Comparison of ENCODE assay signal across 9 mouse cellular contexts in genomic region chr1:153748549-153748948, GRCm38 (mm10). TPM values are rescaled to one million over a fixed set of nuclear protein-coding genes. Genes with fewer than 3 reads are reported as not detected.
DNase-seq lines count a peak whose midpoint lies in the region; ATAC-seq and TF ChIP-seq lines count a peak whose summit lies in the region.
"Had no signal": no experiment of that assay in that cellular context is flagged by ENCODE, and none has a peak within 500 bp of the region (broad histone marks: within the 10 kb centered on the region; RNA-seq: fewer than 3 reads in every experiment).

No protein-coding gene starts in this region.

- H3K4me3 ChIP-seq in erythroblast, embryonic 14.5 days (replicated peaks): peak overlapping the region; percentile 65
- no peak overlapping the region for H3K4me3 ChIP-seq in intestine, embryonic 15.5 days (replicated peaks)
- peak overlapping the region; percentile 50 for H3K4me3 ChIP-seq in liver, postnatal 0 days (ENCODE audit: low read depth, low read length)
- peak overlapping the region; percentile 50; the same call in 1 of the 2 replicates for H3K4me3 ChIP-seq in neural tube, embryonic 13.5 days

- no peak overlapping the region for H3K9ac ChIP-seq in intestine, embryonic 15.5 days
- H3K9ac ChIP-seq in liver, postnatal 0 days (replicated peaks): peak overlapping the region; percentile 74
- no peak overlapping the region for H3K9ac ChIP-seq in neural tube, embryonic 13.5 days

- peak overlapping the region; percentile 64; the same call in 1 of the 2 replicates for H3K4me2 ChIP-seq in intestine, embryonic 15.5 days (replicated peaks)
- H3K4me2 ChIP-seq in liver, postnatal 0 days (ENCODE audit: low read depth, low read length): peak overlapping the region; percentile 82
- peak overlapping the region; percentile 67 for H3K4me2 ChIP-seq in neural tube, embryonic 13.5 days

- peaks cover 58% of the 10 kb centered on the region for H3K4me1 ChIP-seq in erythroblast, embryonic 14.5 days (ENCODE audit: control insufficient read depth)
- H3K4me1 ChIP-seq in intestine, embryonic 15.5 days (replicated peaks): peaks cover 23% of the 10 kb centered on the region; the same call in 1 of the 2 replicates
- H3K4me1 ChIP-seq in liver, postnatal 0 days (ENCODE audit: insufficient read depth): peaks cover 24% of the 10 kb centered on the region
- H3K4me1 ChIP-seq in neural tube, embryonic 13.5 days (replicated peaks): peaks cover 85% of the 10 kb centered on the region

- H3K27ac ChIP-seq in intestine, embryonic 15.5 days: peak overlapping the region; percentile 5; the same call in 1 of the 2 replicates
- H3K27ac ChIP-seq in liver, postnatal 0 days (ENCODE audit: low read depth): peak overlapping the region; percentile 91
- peak overlapping the region; percentile 92 for H3K27ac ChIP-seq in neural tube, embryonic 13.5 days (replicated peaks)

- H3K9me3 ChIP-seq in erythroblast, embryonic 14.5 days (ENCODE audit: control insufficient read depth, low read length): no peaks in the 10 kb centered on the region
- H3K9me3 ChIP-seq in intestine, embryonic 15.5 days: no peaks in the 10 kb centered on the region
- H3K9me3 ChIP-seq in liver, postnatal 0 days (ENCODE audit: low read length): no peaks in the 10 kb centered on the region
- H3K9me3 ChIP-seq in neural tube, embryonic 13.5 days: no peaks in the 10 kb centered on the region
- H3K9me3 ChIP-seq: limb, embryonic 15.5 days had no signal

- TF ChIP-seq CTCF in liver, postnatal 0 days (IDR thresholded peaks at IDR 0.05; ENCODE audit: low read depth): peak; percentile 15; the same call in 1 of the 2 replicates

- H3K36me3 ChIP-seq in erythroblast, embryonic 14.5 days (ENCODE audit: control insufficient read depth): peaks cover 11% of the 10 kb centered on the region
- no peaks in the 10 kb centered on the region for H3K36me3 ChIP-seq in intestine, embryonic 15.5 days
- H3K36me3 ChIP-seq in liver, postnatal 0 days (replicated peaks; ENCODE audit: insufficient read depth, low read length): peaks cover 5% of the 10 kb centered on the region
- H3K36me3 ChIP-seq in neural tube, embryonic 13.5 days: peaks cover 1% of the 10 kb centered on the region; the same call in 1 of the 2 replicates

- H3K27me3 ChIP-seq in erythroblast, embryonic 14.5 days (ENCODE audit: control insufficient read depth): no peaks in the 10 kb centered on the region; the same call in 1 of the 2 replicates
- no peaks in the 10 kb centered on the region for H3K27me3 ChIP-seq in intestine, embryonic 15.5 days (replicated peaks)
- no peaks in the 10 kb centered on the region for H3K27me3 ChIP-seq in liver, postnatal 0 days (ENCODE audit: insufficient read depth, low read length)
- H3K27me3 ChIP-seq in neural tube, embryonic 13.5 days: no peaks in the 10 kb centered on the region
- H3K27me3 ChIP-seq: limb, embryonic 15.5 days had no signal

- 6% methylated on average over 1 of the region's 1 CpGs for WGBS in intestine, embryonic 15.5 days
- 0% methylated on average over 1 of the region's 1 CpGs for WGBS in liver, postnatal 0 days (ENCODE audit: insufficient replicate concordance)
- 0% methylated on average over 1 of the region's 1 CpGs for WGBS in neural tube, embryonic 13.5 days

- DNase-seq in left cerebral cortex, postnatal 4 days: peak; percentile 60
- DNase-seq in left cerebral cortex, adult 8-10 months (ENCODE audit: low spot score in 2 of 2): no peak
- peak; percentile 88 for DNase-seq in liver, postnatal 0 days
- DNase-seq in urinary bladder, postnatal 10 days (ENCODE audit: low spot score): no peak
- DNase-seq in layer of hippocampus, postnatal 36 days: no peak

- TF ChIP-seq EP300 in liver, postnatal 0 days (IDR thresholded peaks at IDR 0.05; ENCODE audit: low read depth): no peak

- ATAC-seq in intestine, embryonic 15.5 days: peak; percentile 11; the same call in 1 of the 2 replicates
- peak; percentile 19 for ATAC-seq in liver, postnatal 0 days
- ATAC-seq in neural tube, embryonic 13.5 days (ENCODE audit: low read depth): peak; percentile 26; the same call in 1 of the 2 replicates

- intact Hi-C loops in left cerebral cortex, postnatal 4 days (cut with DNase I): loop anchor here (5.0 to 10.0 kb wide), 2 partner anchors 59 to 264 kb away; partner anchors contain the start of gene Dhx9

RNA-seq across cellular contexts. Expression of gene Rnasel, which starts 0.7 kb away (rescaled TPM):
- total RNA-seq in left cerebral cortex, postnatal 4 days (2021): 10 to 100 TPM; 33.7 to 34.4 TPM
- total RNA-seq in left cerebral cortex, adult 8-10 months (2022): 10 to 100 TPM in 3 of 4 experiments, 1 to 10 TPM in 1; 10.0 to 12.9 (median 10.9) TPM
- polyA plus RNA-seq in erythroblast, embryonic 14.5 days (2012): 0.71 and 1.4 TPM in 2 replicates
- polyA plus RNA-seq in intestine, embryonic 15.5 days (2015; fragmentation: Nextera tagmentation; extraction: Ambion mirVana): 22.9 and 24.5 TPM in 2 replicates
- 13.9 and 15.7 TPM in 2 replicates for polyA plus RNA-seq in liver, postnatal 0 days (2015; fragmentation: Nextera tagmentation; extraction: Ambion mirVana)
- polyA plus RNA-seq in neural tube, embryonic 13.5 days (2015; fragmentation: Nextera tagmentation; extraction: Ambion mirVana): 38.8 and 43.6 TPM in 2 replicates
- 1 to 10 TPM; 5.9 to 6.8 TPM for total RNA-seq in layer of hippocampus, postnatal 36 days (2021)

RNA-seq across cellular contexts. Expression of gene Rgs16, which starts 8.4 kb away (rescaled TPM):
- total RNA-seq in left cerebral cortex, postnatal 4 days (2021): 1 to 10 TPM; 7.2 to 7.8 TPM
- total RNA-seq in left cerebral cortex, adult 8-10 months (2022): 10 to 100 TPM; 10.1 to 13.2 (median 11.4) TPM
- polyA plus RNA-seq in erythroblast, embryonic 14.5 days (2012): not detected in 2 replicates
- 4.8 and 5.1 TPM in 2 replicates for polyA plus RNA-seq in intestine, embryonic 15.5 days (2015; fragmentation: Nextera tagmentation; extraction: Ambion mirVana)
- polyA plus RNA-seq in liver, postnatal 0 days (2015; fragmentation: Nextera tagmentation; extraction: Ambion mirVana): 15.8 and 22.9 TPM in 2 replicates
- polyA plus RNA-seq in neural tube, embryonic 13.5 days (2015; fragmentation: Nextera tagmentation; extraction: Ambion mirVana): 22.9 and 28.1 TPM in 2 replicates
- total RNA-seq in layer of hippocampus, postnatal 36 days (2021): 1 to 10 TPM; 6.4 to 7.0 TPM

Comparison
In these comparisons a context has a peak if more than half of its experiments do, and no peak if none do; other contexts are left out.
1. DNase-seq: peak in left cerebral cortex, postnatal 4 days (single experiment) and liver, postnatal 0 days (single experiment); none in left cerebral cortex, adult 8-10 months (0 of 2), urinary bladder, postnatal 10 days (single experiment) and layer of hippocampus, postnatal 36 days (0 of 2).
2. H3K27ac ChIP-seq: peak in every context shown above with its lines; median percentile 92 in neural tube, embryonic 13.5 days; 91 in liver, postnatal 0 days; 5 in intestine, embryonic 15.5 days.
3. Peak in every context shown above with its lines, with median percentiles within 50 percentile points of each other: ATAC-seq and H3K4me2 ChIP-seq.